Mouse (Mus musculus): ENCODE measurements around the gene H3f3a.

H3f3a gene

GRCm38 (mm10) chr1:180823716-180824115 lies 10.0 kb upstream of the H3f3a start:
- in situ Hi-C loops (cut with MboI, MseI): no loop called here

GRCm38 (mm10) chr1:180822276-180822675 lies 8.5 kb upstream of the H3f3a start:
- in situ Hi-C loops (cut with MboI, MseI): no loop called here

GRCm38 (mm10) chr1:180821101-180821500 lies 7.4 kb upstream of the H3f3a start:
- in situ Hi-C loops (cut with MboI, MseI): no loop called here

- in situ Hi-C loops (cut with MboI, MseI): no loop called here
Observed at GRCm38 (mm10) chr1:180818000-180818399, 4.3 kb upstream of the H3f3a start.

GRCm38 (mm10) chr1:180815371-180816024 lies 1.8 kb upstream of the H3f3a start:
- in situ Hi-C loops (cut with MboI, MseI): no loop called here

GRCm38 (mm10) chr1:180813409-180813884 lies 296 bp downstream of the H3f3a start:
- in situ Hi-C loops (cut with MboI, MseI): loop anchor here in 1 of 2 experiments (5.0 kb wide), 1 partner anchor 39 kb away; the partner anchor contains the start of gene Sde2

- in situ Hi-C loops (cut with MboI, MseI): loop anchor here in 1 of 2 experiments (5.0 kb wide), 1 partner anchor 40 kb away; the partner anchor contains the start of gene Sde2
Observed at GRCm38 (mm10) chr1:180812463-180813408, 1.0 kb downstream of the H3f3a start.

GRCm38 (mm10) chr1:180811596-180812462 lies 1.9 kb downstream of the H3f3a start:
- in situ Hi-C loops (cut with MboI, MseI): loop anchor here in 1 of 2 experiments (5.0 kb wide), 1 partner anchor 40 kb away; the partner anchor contains the start of gene Sde2

GRCm38 (mm10) chr1:180810976-180811375 lies 2.8 kb downstream of the H3f3a start:
- in situ Hi-C loops (cut with MboI, MseI): loop anchor here in 1 of 2 experiments (5.0 kb wide), 1 partner anchor 41 kb away; the partner anchor contains the start of gene Sde2

GRCm38 (mm10) chr1:180808831-180809230 lies 4.9 kb downstream of the H3f3a start:
- in situ Hi-C loops (cut with MboI, MseI): loop anchor here in 1 of 2 experiments (5.0 kb wide), 1 partner anchor 42 kb away; no protein-coding TSS in a partner anchor

- in situ Hi-C loops (cut with MboI, MseI): no loop called here
Observed at GRCm38 (mm10) chr1:180803881-180804280, 9.9 kb downstream of the H3f3a start.

- in situ Hi-C loops (cut with MboI, MseI): no loop called here
Observed at GRCm38 (mm10) chr1:180801466-180801994, 12.2 kb downstream of the H3f3a start.

GRCm38 (mm10) chr1:180800814-180801213 lies 12.9 kb downstream of the H3f3a start:
- in situ Hi-C loops (cut with MboI, MseI): no loop called here

GRCm38 (mm10) chr1:180800022-180800421 lies 13.7 kb downstream of the H3f3a start:
- in situ Hi-C loops (cut with MboI, MseI): no loop called here

GRCm38 (mm10) chr1:180799253-180799652 lies 14.5 kb downstream of the H3f3a start:
- in situ Hi-C loops (cut with MboI, MseI): loop anchor here in 1 of 2 experiments (5.0 kb wide), 1 partner anchor 63 kb away; no protein-coding TSS in a partner anchor

- in situ Hi-C loops (cut with MboI, MseI): loop anchor here in 1 of 2 experiments (5.0 kb wide), 1 partner anchor 64 kb away; no protein-coding TSS in a partner anchor
Observed at GRCm38 (mm10) chr1:180798660-180799059, 15.1 kb downstream of the H3f3a start.

GRCm38 (mm10) chr1:180794170-180794569 lies 19.6 kb downstream of the H3f3a start:
- in situ Hi-C loops (cut with MboI, MseI): no loop called here

GRCm38 (mm10) chr1:180793445-180794117 lies 20.2 kb downstream of the H3f3a start:
- in situ Hi-C loops (cut with MboI, MseI): no loop called here

- in situ Hi-C loops (cut with MboI, MseI): no loop called here
Observed at GRCm38 (mm10) chr1:180792814-180793213, 20.9 kb downstream of the H3f3a start.
